Mouse (Mus musculus) C2C12 (cell line): ENCODE results near the gene Drg1.
"Not testable (repeated sequence)": the region's sequence is repeated elsewhere in the genome, so short reads cannot be mapped to it uniquely, and the experiment has no call there.

Experiments used
- CTCF ChIP-seq: IDR thresholded peaks from one replicate; pipeline ENCODE4 v1.5.1; 2011; ENCODE audit not compliant: control insufficient read depth, insufficient read depth, insufficient read length
- FOSL1 ChIP-seq: IDR thresholded peaks from one replicate; pipeline ENCODE4 v1.8.0; 2011; ENCODE audit warnings: mild to moderate bottlenecking, low read length; ENCODE audit not compliant: poor library complexity, insufficient read depth, severe bottlenecking

DNA sequence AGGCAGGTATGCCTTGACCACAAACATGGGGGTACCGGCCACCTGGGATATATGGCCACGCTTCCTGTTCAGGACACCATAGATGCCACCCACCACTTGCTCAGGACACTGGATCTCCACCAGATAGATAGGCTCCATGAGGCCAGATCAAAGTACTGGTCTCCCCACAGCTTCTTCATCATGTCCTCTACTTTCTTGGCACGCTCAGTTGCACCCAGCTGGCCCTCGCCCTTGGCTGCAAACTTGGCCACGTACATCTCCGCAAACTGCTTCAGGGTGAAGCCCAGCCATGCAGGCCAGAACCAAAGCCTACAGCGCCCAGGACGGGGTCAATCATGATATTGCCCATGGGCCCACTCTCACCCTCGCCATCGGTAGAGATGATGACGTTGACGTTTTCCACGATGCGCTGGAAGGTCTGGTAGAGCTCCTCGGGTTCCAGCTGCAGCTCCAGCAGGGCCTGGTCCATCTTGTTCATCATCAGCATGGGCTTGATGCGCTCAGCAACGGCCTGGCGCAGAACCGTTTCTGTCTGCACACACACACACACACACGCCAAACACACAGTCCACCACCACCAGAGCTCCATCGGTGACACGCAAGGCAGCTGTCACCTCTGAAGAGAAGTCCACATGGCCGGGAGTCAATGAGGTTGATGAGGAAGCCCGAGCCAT is 116.1 kb downstream of the Drg1 start:
- TF ChIP-seq CTCF, FOSL1: not testable (repeated sequence)
